Mouse (Mus musculus): ENCODE data around the gene Vax1.

DNA sequence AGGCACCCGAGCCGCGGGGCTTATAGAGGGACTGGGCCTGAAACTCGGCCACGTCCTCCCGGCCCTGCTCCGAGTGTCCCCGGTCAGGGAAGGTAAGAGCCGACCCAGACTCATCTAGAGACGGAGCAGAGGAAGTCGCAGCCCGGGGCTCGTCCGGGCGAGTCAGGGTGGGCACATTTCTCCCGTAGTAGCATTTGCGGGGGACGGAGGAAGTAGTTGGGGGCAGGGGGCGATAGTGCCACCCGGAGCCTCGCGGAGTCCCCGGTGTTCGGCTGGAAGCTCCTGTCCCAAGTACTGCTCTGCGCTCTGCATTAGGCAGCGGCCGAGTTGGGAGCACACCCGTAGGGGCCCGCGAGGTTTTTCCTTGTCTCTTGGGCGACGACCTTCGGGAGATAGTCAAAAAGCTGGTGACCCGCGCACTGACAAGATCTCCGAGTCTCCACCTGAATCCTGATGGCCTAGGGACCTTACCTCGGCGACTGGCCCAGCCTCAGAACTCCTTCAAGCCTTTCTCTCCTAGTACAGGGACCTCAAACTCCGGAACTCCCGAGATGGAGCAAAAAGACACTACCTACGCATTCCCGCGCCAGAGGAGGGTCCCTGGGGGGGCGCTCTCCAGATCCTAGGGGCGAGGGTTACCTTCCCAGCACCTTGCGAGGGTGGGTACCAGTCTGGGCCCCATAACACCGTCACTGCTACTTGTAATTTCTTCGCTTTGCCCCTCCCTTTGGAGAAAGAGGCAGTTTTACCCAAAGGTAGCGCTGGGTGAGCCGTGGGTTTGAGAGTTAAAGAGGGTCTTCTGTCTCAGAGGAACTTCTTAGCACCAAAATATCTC, 24.3 kb upstream of the Vax1 start:
- TF ChIP-seq CTCF (IDR thresholded peaks at IDR 0.05; ENCODE audit: insufficient read depth, low read length) (no peak), POLR2A (IDR thresholded peaks at IDR 0.05; ENCODE audit: borderline replicate concordance, extremely low read depth, low read depth, low read length) (no peak)

Measured in lung, adult 2 months (tissue).